Mouse (Mus musculus): ENCODE data around the gene Dnajb11. TPM values are rescaled to one million over a fixed set of nuclear protein-coding genes. Genes with fewer than 3 reads are reported as not detected.

The Dnajb11 gene
- polyA plus RNA-seq (2014; fragmentation: Nextera tagmentation; extraction: Ambion mirVana), result 90.2 and 103 TPM in 2 replicates

- peak; percentile 100 for ATAC-seq (ENCODE audit: low read depth)
- H3K4me3 ChIP-seq (ENCODE audit: low read depth, low read length), result peak within 1 kb of the TSS; percentile 85
- H3K4me1 ChIP-seq (ENCODE audit: control insufficient read depth, insufficient read depth, low read length), result peaks cover 12% of the 10 kb centered on the region
- H3K27me3 ChIP-seq (ENCODE audit: control insufficient read depth, insufficient read depth, low read length), result no peaks in the 10 kb centered on the region
- peak within 1 kb of the TSS; percentile 78 for H3K27ac ChIP-seq (ENCODE audit: low read depth, low read length)
- H3K9me3 ChIP-seq (ENCODE audit: control insufficient read depth, low read length), result no peaks in the 10 kb centered on the region
- H3K9ac ChIP-seq (replicated peaks; ENCODE audit: low read depth, low read length), result peak within 1 kb of the TSS; percentile 73
- H3K36me3 ChIP-seq (ENCODE audit: control insufficient read depth, insufficient read depth, low read length), result no peaks in the 10 kb centered on the region
- peak within 1 kb of the TSS; percentile 72 for H3K4me2 ChIP-seq (ENCODE audit: low read depth, low read length)
- WGBS, result under 1% methylated on average over 62 of the region's 62 CpGs
Observed at GRCm38 (mm10) chr16:22857431-22858113, at the start of gene Dnajb11, which contains the start of gene Tbccd1. Gene Dnajb11, plus strand, starts transcription at chr16:22857845. Gene Tbccd1, minus strand, starts transcription at chr16:22857669.

DNA sequence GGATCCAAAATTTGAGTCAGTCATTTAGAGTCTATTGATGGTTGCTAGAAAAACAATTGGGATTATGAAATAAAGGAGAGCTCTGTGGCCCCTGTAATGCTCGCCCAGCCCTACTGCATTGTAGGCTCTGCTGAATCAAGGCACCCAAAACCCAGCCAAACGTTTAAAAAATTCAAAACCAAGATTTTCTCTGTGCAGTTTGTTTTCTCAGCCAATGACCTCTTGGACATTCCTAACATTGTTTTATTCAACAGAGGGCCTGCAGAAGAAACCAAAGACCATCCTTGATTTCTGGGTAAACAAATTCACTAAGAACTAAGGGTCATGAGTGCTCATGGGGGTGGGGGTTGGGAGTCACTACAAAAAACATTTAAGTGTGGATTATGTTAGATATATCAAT, 46.2 kb upstream of the Dnajb11 start, which contains the start of gene Crygs:
Gene Crygs (minus strand): TSS at position 101 of the 400 bp plus-strand sequence.
- Histone ChIP-seq H3K27ac (ENCODE audit: low read depth, low read length) (no peak within 1 kb of the TSS), H3K9me3 (ENCODE audit: control insufficient read depth, low read length) (no peaks in the 10 kb centered on the region), H3K4me1 (ENCODE audit: control insufficient read depth, insufficient read depth, low read length) (no peaks in the 10 kb centered on the region), H3K36me3 (ENCODE audit: control insufficient read depth, insufficient read depth, low read length) (no peaks in the 10 kb centered on the region), H3K27me3 (ENCODE audit: control insufficient read depth, insufficient read depth, low read length) (no peaks in the 10 kb centered on the region), H3K4me2 (ENCODE audit: low read depth, low read length) (no peak within 1 kb of the TSS), H3K9ac (replicated peaks; ENCODE audit: low read depth, low read length) (no peak within 1 kb of the TSS), H3K4me3 (ENCODE audit: low read depth, low read length) (no peak within 1 kb of the TSS)
- WGBS, result 78% methylated on average over 2 of the region's 2 CpGs
- ATAC-seq (ENCODE audit: low read depth), result no peak

DNA sequence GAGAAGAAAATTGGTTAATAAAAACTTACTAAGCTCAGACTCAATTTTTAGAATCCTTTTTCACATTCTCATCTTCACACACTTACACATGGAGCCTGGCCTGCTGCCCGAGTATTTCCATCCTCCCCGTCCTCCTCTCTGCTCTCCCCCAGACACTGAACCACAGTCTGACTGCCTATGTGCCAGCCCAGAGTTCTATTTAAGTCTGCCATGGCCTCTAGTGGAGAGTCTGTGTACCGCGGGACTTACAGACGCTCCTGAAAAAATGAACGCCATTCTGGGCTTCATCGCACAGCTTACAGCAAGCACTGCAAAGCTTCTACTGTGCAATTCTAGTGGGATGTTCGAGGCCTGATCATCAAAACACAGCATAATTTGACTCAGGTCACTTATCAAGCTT, 36.9 kb upstream of the Dnajb11 start:
- Histone ChIP-seq H3K4me1 (ENCODE audit: control insufficient read depth, insufficient read depth, low read length) (no peaks in the 10 kb centered on the region), H3K9ac (replicated peaks; ENCODE audit: low read depth, low read length) (no peak overlapping the region), H3K27me3 (ENCODE audit: control insufficient read depth, insufficient read depth, low read length) (no peaks in the 10 kb centered on the region), H3K4me2 (ENCODE audit: low read depth, low read length) (no peak overlapping the region), H3K36me3 (ENCODE audit: control insufficient read depth, insufficient read depth, low read length) (peaks cover 15% of the 10 kb centered on the region), H3K4me3 (ENCODE audit: low read depth, low read length) (no peak overlapping the region), H3K27ac (ENCODE audit: low read depth, low read length) (no peak overlapping the region), H3K9me3 (ENCODE audit: control insufficient read depth, low read length) (no peaks in the 10 kb centered on the region)
- ATAC-seq (ENCODE audit: low read depth), result peak; percentile 72; the same call in 1 of the 2 replicates
- WGBS, result 50% methylated on average over 8 of the region's 8 CpGs

- Histone ChIP-seq H3K27me3 (ENCODE audit: control insufficient read depth, insufficient read depth, low read length) (no peaks in the 10 kb centered on the region), H3K9me3 (ENCODE audit: control insufficient read depth, low read length) (no peaks in the 10 kb centered on the region), H3K9ac (replicated peaks; ENCODE audit: low read depth, low read length) (no peak overlapping the region), H3K36me3 (ENCODE audit: control insufficient read depth, insufficient read depth, low read length) (no peaks in the 10 kb centered on the region), H3K4me1 (ENCODE audit: control insufficient read depth, insufficient read depth, low read length) (no peaks in the 10 kb centered on the region), H3K4me3 (ENCODE audit: low read depth, low read length) (no peak overlapping the region), H3K27ac (ENCODE audit: low read depth, low read length) (no peak overlapping the region), H3K4me2 (ENCODE audit: low read depth, low read length) (no peak overlapping the region)
- 93% methylated on average over 3 of the region's 3 CpGs for WGBS
- ATAC-seq (ENCODE audit: low read depth), result no peak
Observed at GRCm38 (mm10) chr16:22832932-22833525, 24.6 kb upstream of the Dnajb11 start.

GRCm38 (mm10) chr16:22839146-22839857, 18.3 kb upstream of the Dnajb11 start:
- H3K27me3 ChIP-seq (ENCODE audit: control insufficient read depth, insufficient read depth, low read length), result no peaks in the 10 kb centered on the region
- no peak overlapping the region for H3K9ac ChIP-seq (replicated peaks; ENCODE audit: low read depth, low read length)
- no peak overlapping the region for H3K4me3 ChIP-seq (ENCODE audit: low read depth, low read length)
- H3K27ac ChIP-seq (ENCODE audit: low read depth, low read length), result no peak overlapping the region
- no peaks in the 10 kb centered on the region for H3K4me1 ChIP-seq (ENCODE audit: control insufficient read depth, insufficient read depth, low read length)
- H3K4me2 ChIP-seq (ENCODE audit: low read depth, low read length), result no peak overlapping the region
- peaks cover 7% of the 10 kb centered on the region; the same call in 1 of the 2 replicates for H3K36me3 ChIP-seq (ENCODE audit: control insufficient read depth, insufficient read depth, low read length)
- ATAC-seq (ENCODE audit: low read depth), result no peak
- H3K9me3 ChIP-seq (ENCODE audit: control insufficient read depth, low read length), result no peaks in the 10 kb centered on the region
- WGBS, result 89% methylated on average over 3 of the region's 3 CpGs

- Histone ChIP-seq H3K27ac (ENCODE audit: low read depth, low read length) (no peak overlapping the region), H3K9ac (replicated peaks; ENCODE audit: low read depth, low read length) (no peak overlapping the region), H3K36me3 (ENCODE audit: control insufficient read depth, insufficient read depth, low read length) (peaks cover 7% of the 10 kb centered on the region; the same call in 1 of the 2 replicates), H3K4me2 (ENCODE audit: low read depth, low read length) (no peak overlapping the region), H3K4me1 (ENCODE audit: control insufficient read depth, insufficient read depth, low read length) (no peaks in the 10 kb centered on the region), H3K9me3 (ENCODE audit: control insufficient read depth, low read length) (no peaks in the 10 kb centered on the region), H3K4me3 (ENCODE audit: low read depth, low read length) (no peak overlapping the region), H3K27me3 (ENCODE audit: control insufficient read depth, insufficient read depth, low read length) (no peaks in the 10 kb centered on the region)
- no peak for ATAC-seq (ENCODE audit: low read depth)
- WGBS, result 88% methylated on average over 5 of the region's 5 CpGs
Observed at GRCm38 (mm10) chr16:22842871-22843270, 14.8 kb upstream of the Dnajb11 start.

- WGBS, result 2% methylated on average over 26 of the region's 26 CpGs
- H3K9ac ChIP-seq (replicated peaks; ENCODE audit: low read depth, low read length), result peak overlapping the region; percentile 69
- peak overlapping the region; percentile 8; the same call in 1 of the 2 replicates for H3K27ac ChIP-seq (ENCODE audit: low read depth, low read length)
- peak; percentile 98 for ATAC-seq (ENCODE audit: low read depth)
- peak overlapping the region; percentile 81 for H3K4me2 ChIP-seq (ENCODE audit: low read depth, low read length)
- no peaks in the 10 kb centered on the region for H3K4me1 ChIP-seq (ENCODE audit: control insufficient read depth, insufficient read depth, low read length)
- no peaks in the 10 kb centered on the region for H3K27me3 ChIP-seq (ENCODE audit: control insufficient read depth, insufficient read depth, low read length)
- H3K36me3 ChIP-seq (ENCODE audit: control insufficient read depth, insufficient read depth, low read length), result peaks cover 7% of the 10 kb centered on the region; the same call in 1 of the 2 replicates
- no peaks in the 10 kb centered on the region for H3K9me3 ChIP-seq (ENCODE audit: control insufficient read depth, low read length)
- H3K4me3 ChIP-seq (ENCODE audit: low read depth, low read length), result peak overlapping the region; percentile 48
Observed at GRCm38 (mm10) chr16:22844061-22844801, 13.4 kb upstream of the Dnajb11 start.

GRCm38 (mm10) chr16:22844834-22845233, 12.8 kb upstream of the Dnajb11 start:
- WGBS, result 31% methylated on average over 5 of the region's 5 CpGs
- ATAC-seq (ENCODE audit: low read depth), result 0 out of 2 replicates have a peak, but pooled peaks have one; percentile 7
- H3K4me3 ChIP-seq (ENCODE audit: low read depth, low read length), result peak overlapping the region; percentile 48
- H3K4me1 ChIP-seq (ENCODE audit: control insufficient read depth, insufficient read depth, low read length), result no peaks in the 10 kb centered on the region
- H3K4me2 ChIP-seq (ENCODE audit: low read depth, low read length), result peak overlapping the region; percentile 81
- 0 out of 2 replicates have a peak overlapping the region, but pooled peaks have one; percentile 8 for H3K27ac ChIP-seq (ENCODE audit: low read depth, low read length)
- no peaks in the 10 kb centered on the region for H3K9me3 ChIP-seq (ENCODE audit: control insufficient read depth, low read length)
- no peaks in the 10 kb centered on the region for H3K27me3 ChIP-seq (ENCODE audit: control insufficient read depth, insufficient read depth, low read length)
- H3K9ac ChIP-seq (replicated peaks; ENCODE audit: low read depth, low read length), result 0 out of 2 replicates have a peak overlapping the region, but pooled peaks have one; percentile 69
- 0 out of 2 replicates have a peak, but pooled peaks cover 3% of the 10 kb centered on the region for H3K36me3 ChIP-seq (ENCODE audit: control insufficient read depth, insufficient read depth, low read length)

All from neural tube, embryonic 14.5 days (tissue).